Mouse (Mus musculus) hematopoietic stem cell, adult 5-6 weeks (primary cell): ENCODE results near the gene Tmem109. TPM values are rescaled to one million over a fixed set of nuclear protein-coding genes. Genes with fewer than 3 reads are reported as not detected.

Experiments used
- ATAC-seq, 2 experiments: fragments of 125-278 bp in 1 of 2; replicated peaks in 1 of 2; 2 replicates each; pipeline ENCODE4 v1.8.0; 2016 to 2017; ENCODE audit warnings: inconsistent platforms in 2 of 2, mild to moderate bottlenecking in 2 of 2, moderate number of reproducible peaks in 2 of 2, low read depth in 1 of 2, moderate TSS enrichment in 1 of 2; ENCODE audit not compliant: low FRiP score in 2 of 2, poor library complexity in 2 of 2, severe bottlenecking in 2 of 2, insufficient read depth in 1 of 2, low TSS enrichment in 1 of 2
- total RNA-seq: library from RNA; stranded (forward); fragments of 172-1452, 232-1000 nt; gene quantifications from 2 replicates; pipeline ENCODE4 v1.2.3, GENCODE M21; 2017

The Tmem109 gene
- total RNA-seq, 1 experiment from 2014 or later = 17.5 TPM

- no peak for ATAC-seq
These were observed 15.7 kb upstream of the Tmem109 start for GRCm38 (mm10) chr19:10897491-10897890.

DNA sequence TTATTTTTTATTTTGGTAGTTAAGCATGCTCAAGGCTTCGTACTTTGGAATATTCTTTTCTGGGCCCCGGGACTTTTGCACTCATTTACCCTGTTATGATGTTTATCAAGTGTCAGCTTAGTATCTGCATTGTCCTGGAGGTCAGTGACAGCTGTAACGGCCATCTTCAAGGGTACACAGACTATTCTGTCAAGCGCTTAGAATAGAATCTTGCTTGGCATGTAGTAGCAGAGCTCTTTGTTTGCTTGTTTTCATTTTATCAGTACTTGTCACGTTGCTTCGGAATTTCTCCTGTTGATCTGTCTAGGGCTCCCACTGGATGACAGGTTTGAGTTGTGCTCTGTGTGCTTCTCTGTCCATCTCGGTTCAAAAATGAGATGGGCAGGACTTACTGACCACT lies 15.0 kb upstream of the Tmem109 start:
- no peak for ATAC-seq

DNA sequence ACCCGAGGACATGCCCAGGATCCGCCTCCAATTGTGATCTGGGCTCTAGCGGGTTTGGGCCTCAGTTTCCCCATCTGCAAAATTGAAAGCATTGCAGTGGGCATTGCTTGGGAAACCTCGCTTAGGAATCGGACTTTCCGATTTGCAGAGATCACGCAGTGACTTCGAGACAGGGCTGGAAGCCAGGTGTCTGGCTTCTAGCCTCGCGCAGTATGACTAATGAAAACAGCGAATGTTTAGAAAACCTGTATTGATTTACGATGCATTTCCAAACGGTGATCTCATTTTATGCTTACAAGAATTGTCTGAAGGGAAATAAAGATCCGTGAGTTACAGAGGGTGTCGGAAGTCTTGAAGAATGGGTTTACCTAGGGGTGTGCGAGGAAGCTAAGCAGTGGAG lies 13.9 kb upstream of the Tmem109 start:
- ATAC-seq = no peak

DNA sequence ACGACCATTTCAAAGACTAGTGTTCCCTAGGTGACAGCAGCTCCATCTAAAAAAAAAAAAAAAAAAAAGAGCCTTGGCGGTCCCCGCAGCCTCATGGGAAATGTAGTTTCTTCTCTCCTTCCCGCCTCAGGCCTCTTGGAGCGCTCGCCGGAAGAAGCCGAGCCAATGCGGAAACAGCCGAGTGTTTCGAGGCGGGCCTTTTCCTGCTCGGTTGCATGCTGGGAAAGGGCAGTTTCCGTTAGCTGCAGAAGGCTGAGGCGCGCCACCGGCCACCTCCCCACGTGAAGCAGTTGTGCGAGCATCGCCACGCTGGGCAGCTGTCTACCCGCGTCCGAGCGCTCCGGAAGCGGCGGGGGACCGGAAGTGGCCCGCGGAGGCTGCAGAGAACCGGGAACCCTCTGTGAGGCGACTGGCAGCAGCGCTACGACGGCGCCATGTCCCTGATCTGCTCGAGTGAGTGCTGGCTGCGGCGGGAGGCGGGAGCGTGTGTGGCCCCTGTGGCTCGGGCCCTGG lies 13.3 kb upstream of the Tmem109 start, which contains the start of gene Prpf19:
TSS of gene Prpf19 (plus strand) at position 216 of the 513 bp plus-strand sequence.
- ATAC-seq = peak; percentile 97 to 98

GRCm38 (mm10) chr19:10892201-10892600 lies 10.4 kb upstream of the Tmem109 start:
- ATAC-seq = no peak

- no peak for ATAC-seq
These were observed 801 bp downstream of the Tmem109 start for GRCm38 (mm10) chr19:10880975-10881425.

DNA sequence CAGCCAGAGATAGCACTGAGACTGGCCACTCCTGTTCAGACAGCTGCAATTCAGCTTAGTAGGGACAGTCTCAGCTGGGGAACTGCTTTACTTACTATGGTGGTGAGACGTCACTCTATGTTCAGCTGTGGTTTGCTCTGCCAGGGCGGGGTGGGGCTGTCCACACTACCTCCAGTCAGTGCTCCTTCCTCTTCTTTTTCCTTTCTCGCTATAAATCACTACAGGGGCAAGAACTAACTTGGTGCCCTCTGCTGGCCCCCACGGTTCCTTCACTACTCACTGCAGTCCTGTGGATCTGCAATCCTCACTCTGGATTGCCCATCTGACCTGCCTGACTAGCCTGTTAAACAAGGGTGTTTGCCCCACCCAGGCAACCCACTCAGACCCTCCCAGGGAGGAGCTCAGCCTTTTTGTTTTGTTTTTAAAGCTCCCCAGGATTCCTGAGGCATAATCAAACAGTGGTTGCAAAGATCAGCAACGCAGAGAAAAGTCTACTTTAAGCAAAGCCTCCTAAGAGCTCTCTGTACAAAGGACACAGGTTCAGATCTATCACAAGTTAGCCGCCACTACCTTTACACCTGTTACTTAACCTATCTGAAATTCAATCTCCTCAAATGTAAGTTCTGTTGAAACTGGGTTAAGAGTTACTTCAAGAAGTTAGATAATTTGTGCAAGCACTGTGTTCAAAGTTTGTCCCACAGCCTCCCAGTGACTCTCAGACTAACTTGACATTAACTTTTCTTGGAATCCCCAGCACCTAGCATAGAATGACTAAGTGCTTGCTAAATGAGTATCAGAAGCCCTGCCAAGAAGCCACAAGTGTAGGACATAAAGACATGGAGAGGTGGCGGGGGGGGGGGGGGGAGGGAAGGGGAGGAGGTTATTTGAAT lies 1.5 kb downstream of the Tmem109 start:
- peak; percentile 92 to 96 for ATAC-seq

DNA sequence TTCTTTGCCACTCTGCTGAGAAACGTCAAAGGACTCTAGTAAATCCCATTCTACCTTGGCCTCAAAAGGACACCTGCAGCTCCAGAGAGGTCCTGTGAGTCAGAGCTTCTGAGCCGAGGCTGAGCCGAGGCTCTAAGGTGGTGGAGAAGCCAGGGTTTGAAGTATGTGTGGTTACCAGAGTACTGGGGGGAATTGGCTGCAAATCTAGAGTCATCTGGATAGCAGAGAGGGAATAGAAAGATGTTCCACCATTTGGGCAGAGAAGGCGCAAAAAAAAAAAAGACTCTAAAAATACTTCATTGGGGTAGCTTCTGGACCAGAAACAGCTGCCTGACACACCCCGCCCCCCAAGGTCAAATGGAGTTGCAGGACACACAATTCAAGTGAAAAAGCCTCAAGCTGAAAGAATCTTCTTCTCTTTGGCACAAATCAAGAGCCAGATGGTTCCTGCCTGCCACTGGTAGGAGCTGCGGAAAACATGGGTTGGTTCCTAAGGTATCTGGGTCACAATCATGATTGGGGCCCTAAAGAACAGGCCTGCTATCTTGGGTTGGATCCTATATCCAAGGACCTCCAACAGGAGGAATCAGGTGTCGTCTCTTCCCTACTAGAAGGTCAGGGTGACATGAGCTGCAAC lies 3.5 kb downstream of the Tmem109 start:
- ATAC-seq = no peak

GRCm38 (mm10) chr19:10871328-10871961 lies 10.4 kb downstream of the Tmem109 start:
- no peak for ATAC-seq

DNA sequence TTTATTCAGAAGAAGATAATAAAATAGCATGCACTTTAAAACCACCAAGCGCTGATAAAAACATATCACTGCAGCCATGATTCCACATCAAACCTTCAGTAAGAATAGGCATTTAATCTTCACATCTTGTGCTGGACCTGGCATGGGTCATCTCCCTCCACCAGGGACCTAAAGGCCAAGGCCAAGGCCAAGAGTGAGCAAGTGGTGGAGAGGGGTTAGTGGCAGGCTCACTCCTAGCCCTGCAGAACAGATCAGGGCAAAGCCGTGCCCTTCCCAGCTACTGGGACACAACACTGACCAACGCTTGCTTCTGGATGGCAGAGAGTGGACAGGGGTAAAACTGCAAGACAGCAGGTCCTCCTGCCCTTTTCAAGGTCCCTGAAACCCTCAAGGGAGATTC lies 11.1 kb downstream of the Tmem109 start:
- no peak for ATAC-seq

DNA sequence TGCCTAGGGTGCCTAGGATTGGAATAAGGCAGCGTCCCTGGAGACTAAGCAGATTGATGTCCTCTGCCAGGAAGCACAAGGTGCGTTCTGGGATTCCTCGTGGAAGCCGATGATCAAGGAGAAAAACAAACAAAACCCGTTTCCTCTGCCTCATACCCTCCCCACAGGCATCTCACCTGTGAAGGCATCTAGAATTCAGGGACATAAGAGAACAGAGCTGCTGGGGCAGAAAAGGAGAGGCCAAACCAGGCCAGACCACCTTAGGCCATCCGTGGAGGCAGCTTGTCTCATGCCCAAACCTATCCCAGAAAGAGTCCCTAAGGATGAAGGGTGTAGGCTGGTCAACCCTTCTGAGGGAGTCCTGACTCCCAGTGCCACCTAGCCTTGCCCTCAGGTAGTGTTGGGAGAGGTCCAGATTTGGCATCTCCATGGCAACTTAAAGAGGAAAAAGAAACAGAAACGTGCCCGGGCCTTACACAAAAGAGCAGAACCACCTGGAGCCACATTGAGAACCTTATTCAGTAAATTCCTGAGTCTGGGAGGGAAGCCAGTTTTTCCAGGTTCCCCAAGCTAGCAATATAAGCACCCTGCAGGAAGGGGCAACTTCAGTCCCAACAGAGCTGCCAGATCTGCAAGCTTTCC lies 11.8 kb downstream of the Tmem109 start, which contains the start of gene Tmem132a:
TSS of gene Tmem132a (minus strand) at position 55 of the 642 bp plus-strand sequence.
- ATAC-seq = no peak

GRCm38 (mm10) chr19:10869241-10869885 lies 12.4 kb downstream of the Tmem109 start:
- peak; percentile 23 to 53; a peak in 2 of 4 replicates for ATAC-seq

- ATAC-seq = no peak
These were observed 13.1 kb downstream of the Tmem109 start for GRCm38 (mm10) chr19:10868623-10869141.

- ATAC-seq = no peak
These were observed 13.7 kb downstream of the Tmem109 start for GRCm38 (mm10) chr19:10867946-10868622.

GRCm38 (mm10) chr19:10866351-10866750 lies 15.4 kb downstream of the Tmem109 start:
- ATAC-seq = no peak

DNA sequence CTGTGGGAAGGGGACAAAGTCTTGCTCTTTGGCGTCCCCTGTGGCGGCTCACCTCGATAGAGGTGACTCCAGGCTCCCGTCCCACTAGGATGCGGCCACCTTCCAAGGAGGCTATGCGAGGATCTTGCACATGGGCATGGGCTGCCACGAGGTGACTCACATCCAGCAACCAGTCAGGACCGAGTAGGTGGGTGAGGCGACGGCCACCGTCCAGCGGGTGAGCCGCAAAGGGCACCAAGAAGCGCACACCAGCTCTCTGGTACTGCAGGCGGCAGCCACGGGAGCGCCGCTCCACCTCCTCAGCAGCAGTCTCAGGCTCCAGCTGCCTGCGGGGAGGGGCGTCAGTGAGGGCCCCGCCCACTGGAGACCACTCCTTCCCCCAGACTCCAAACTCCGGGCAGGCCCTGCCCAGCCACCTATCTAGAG lies 21.7 kb downstream of the Tmem109 start:
- no peak for ATAC-seq
